Mouse (Mus musculus) MN1 (cell line): ENCODE results near the gene Fkbp7.
A peak's percentile ranks its signal among the peaks of the same experiment; 100 is the strongest.
"Not testable (repeated sequence)": the region's sequence is repeated elsewhere in the genome, so short reads cannot be mapped to it uniquely, and the experiment has no call there.

Experiments
- DNase-seq: peaks from one replicate; pipeline ENCODE4 v3.0.0-alpha.2; 2016; ENCODE audit warnings: low spot score

The Fkbp7 gene

GRCm38 (mm10) chr2:76667200-76667599 lies 5.7 kb downstream of the Fkbp7 start:
- no peak for DNase-seq

DNA sequence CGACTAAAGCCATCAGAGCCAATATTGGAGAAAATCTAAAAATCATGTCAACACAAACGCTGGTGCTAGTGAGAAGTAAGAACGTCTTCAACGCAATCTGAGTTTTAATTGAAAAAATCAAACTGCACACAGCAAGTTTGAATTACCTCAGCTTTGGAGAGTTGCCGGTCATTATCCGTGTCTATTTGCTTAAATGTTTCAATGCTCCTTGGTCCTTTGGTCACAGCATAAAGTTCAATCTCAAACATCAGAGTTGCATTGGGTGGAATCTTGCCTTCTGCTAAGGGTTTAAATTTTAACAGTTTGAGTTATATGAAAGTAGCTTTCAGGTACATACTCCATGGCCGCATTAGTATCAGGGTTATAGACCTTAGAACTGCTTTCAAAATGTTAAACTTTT lies 7.4 kb downstream of the Fkbp7 start:
- no peak for DNase-seq

DNA sequence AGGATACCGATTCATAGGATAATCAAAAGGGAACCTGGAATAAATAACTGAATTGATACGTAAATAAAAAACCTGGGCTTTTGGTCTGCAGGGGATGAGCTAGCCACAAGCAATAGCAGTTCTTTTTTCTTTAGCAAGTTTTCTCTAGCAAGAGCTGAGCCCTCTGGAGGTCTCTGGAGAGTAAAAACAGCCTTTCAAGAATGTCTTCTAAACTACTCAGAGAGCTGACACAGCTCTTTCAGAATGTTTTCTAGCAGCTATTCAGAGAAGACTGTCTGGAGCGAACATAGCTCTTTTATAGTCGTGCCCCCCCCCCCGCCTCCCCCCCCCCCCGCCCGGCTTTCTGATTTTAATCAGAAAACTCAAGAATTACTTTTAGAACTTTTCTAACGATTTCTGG lies 13.5 kb downstream of the Fkbp7 start:
- DNase-seq: no peak

DNA sequence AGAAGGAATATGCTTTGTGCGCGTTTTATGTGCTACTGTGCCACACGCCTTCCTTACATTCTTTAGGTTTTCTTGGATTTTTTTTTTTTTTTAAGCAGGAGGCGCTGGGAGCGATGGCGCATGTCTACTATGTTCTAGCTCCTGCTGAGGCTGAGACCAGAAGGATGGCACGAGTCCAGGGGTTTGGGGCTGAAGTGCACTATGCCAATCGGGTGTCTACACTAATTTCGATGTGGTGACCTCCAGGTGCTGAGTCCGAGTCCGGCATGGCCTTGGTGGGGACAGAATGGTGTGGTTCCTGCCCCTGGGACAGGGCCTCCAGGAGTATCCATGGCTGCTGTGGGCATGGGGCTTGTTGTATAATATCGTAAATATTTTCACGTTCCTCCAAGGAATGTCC lies 14.4 kb downstream of the Fkbp7 start:
- no peak for DNase-seq

DNA sequence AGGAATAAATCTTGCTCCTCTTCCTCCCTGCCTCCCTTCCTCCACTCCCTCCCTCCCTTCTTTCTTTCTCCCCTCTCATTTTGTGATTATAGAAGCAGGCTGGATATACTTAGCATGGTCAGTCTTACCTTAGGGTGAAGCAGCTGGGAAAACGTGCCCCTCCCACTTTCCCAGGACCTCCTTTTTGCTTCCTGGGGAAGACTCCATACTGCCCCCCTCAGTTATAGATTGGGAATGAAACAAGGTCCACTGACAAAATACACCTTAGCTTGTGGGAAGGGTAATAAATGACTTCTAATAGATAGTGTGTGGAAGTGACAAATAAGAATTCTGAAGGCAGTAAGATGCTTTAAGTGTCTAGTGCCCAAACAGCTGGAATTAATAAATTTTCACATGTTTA lies 16.9 kb downstream of the Fkbp7 start:
- peak; percentile 25 for DNase-seq

DNA sequence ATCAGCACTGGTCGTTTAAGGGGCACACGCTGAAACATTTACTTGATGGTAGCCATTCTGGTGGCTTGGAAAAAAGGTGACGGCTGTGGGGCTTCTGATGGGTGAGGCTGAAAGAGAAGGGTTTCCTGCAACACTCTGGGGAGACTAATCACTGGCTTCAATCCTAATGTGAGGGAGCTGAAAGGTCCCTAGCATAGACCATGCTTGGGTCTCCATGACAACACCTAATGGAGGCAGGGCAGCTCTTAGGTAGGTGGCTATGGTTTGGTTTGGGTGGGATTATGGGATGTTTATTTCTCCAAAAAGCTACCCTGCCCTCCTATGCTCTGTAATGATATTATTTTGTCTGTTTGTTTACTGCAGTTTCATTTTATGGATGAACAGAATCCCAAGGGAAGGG lies 17.5 kb downstream of the Fkbp7 start:
- DNase-seq: no peak

DNA sequence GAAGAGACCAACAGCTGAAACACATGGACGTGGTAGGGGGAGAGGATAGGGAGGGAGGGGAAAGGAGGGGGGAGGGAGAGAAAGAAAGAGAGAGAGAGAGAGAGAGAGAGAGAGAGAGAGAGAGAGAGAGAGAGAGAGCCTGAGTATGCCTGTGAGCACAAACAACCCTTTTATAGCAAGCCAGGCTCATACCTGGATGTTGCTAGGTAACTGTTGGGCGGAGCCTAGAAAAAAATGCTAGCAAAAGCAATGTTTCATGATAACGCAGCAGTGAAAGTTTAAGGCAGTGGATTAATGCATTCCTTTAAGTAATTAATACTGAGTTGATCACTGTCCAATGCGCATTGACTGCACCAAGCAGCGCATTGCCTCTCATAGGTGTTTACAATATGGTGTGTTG lies 18.3 kb downstream of the Fkbp7 start:
- DNase-seq: no peak

DNA sequence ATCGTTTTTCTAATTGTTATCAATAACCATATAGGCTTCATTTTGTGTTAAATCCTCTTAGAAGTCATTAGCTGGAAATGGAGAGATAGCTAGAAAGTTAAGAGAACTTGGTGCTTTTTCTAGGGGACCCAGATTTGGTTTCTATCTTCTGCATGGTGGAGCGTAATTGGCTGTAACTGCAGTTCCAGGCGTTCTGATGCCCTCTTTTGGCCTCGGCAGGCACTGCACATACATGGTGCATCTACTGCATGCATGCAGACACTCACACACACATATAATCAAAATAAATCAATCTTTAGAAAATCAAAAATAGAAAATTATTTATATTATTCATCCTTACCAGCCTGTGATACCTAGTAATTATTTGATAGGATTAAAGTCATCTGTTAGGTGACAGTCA lies 19.8 kb downstream of the Fkbp7 start:
- no peak for DNase-seq

DNA sequence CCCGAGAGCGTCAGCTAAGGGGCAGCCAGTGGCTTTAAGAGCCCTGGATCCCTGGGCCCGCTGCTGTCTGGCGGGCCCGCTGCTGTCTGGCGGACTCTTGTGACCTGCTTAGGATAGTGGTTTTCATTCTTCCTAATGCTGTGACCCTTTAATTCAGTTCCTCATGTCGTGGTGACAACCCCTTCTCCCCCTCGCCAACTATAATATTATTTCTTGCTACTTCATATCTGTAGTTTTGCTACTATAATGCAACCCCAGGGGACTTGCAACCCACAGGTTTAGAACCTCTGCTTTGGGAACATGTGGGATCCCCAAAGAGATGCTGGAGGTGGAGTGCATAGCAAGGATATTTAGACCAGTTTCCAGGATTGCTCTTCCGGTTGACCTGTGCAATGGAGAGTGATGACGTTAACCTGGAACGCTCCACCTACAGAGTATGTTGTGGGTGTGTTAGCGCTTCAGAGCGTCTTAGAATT lies 24.2 kb downstream of the Fkbp7 start:
- peak; percentile 58 for DNase-seq

- DNase-seq: peak; percentile 97
Measured at GRCm38 (mm10) chr2:76647883-76648570, 24.9 kb downstream of the Fkbp7 start, which contains the start of the genes Prkra and Pjvk. Prkra (minus strand) TSS chr2:76648015. Pjvk (plus strand) TSS chr2:76648476.

- no peak for DNase-seq
Measured at GRCm38 (mm10) chr2:76647441-76647869, 25.5 kb downstream of the Fkbp7 start.

GRCm38 (mm10) chr2:76643801-76644200 lies 29.1 kb downstream of the Fkbp7 start:
- DNase-seq: no peak

- no peak for DNase-seq
Measured at GRCm38 (mm10) chr2:76639637-76640036, 33.3 kb downstream of the Fkbp7 start.

DNA sequence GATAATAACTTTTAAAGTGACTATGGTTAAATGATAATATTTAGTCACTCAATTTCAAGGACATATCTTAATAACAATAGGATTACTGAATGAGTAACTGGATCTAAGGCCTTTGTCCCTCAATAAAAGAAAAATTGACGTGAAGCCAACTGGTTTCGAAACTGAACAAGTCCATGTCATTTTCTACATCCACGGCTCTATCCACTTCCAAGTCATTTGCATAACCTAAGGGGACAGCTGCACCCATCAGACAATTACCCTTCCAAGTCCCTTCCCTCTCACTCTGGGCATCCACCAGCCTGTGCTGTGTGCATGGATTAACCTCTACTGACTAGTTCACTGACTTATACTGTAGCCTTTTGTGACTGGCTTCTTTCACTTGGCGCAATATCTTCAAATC lies 41.3 kb downstream of the Fkbp7 start:
- DNase-seq: no peak

- DNase-seq: no peak
Measured at GRCm38 (mm10) chr2:76630293-76630692, 42.6 kb downstream of the Fkbp7 start.

GRCm38 (mm10) chr2:76622316-76622715 lies 50.6 kb downstream of the Fkbp7 start:
- DNase-seq: not testable (repeated sequence)

DNA sequence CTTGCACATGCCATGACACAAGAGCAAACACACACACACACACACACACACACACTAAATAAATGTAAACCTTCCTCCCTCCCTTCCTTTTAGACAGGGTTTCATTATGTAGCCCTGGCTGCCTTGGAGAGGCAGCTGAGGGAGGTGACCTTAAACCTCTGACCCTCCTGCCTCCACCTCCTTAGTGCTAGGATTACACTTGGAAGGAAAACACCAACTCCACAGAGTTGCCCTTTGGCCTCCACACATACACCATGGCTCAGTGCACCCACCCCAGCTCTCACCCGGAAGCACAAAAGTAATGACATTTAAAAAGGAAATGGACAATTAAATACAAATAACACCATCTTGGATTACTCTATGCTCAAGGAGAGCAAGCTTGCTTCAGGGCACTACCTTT lies 51.2 kb downstream of the Fkbp7 start:
- no peak for DNase-seq

DNA sequence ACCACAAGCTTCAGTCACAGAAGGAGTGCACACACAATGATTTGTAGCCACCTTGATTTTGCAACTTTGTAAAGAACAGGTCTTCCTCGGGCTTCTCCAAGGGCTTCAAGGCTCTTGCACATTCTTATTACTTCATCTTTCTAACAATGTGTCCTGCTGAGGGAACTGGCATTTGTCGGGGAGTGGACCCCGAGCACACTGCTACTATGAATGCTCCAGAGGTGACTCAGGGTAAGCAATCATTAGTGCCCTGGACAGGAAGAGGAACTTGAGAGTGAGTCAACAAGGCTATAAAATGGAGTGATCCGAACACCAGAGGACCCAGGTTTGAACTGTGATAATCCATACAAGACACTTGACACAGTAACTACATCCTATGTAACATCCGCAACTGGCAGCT lies 52.7 kb downstream of the Fkbp7 start:
- no peak for DNase-seq

DNA sequence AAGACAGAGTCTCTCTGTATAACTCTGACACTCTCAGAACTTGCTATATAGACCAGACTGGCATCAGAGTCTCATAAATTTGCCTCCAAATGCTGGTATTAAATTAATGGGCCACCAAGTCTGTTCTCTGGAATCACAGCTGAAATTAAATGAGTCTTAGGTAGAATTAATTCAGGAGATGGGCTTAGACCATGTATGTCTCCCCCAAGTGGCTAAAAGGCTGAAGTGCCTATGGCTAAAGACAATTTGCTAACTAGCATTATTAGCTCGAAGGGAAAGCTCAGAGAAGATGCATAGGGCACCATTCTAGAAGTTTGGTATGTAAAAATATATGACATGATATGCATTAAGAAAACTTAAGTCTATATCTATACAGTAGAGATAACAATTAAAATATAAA lies 54.8 kb downstream of the Fkbp7 start:
- DNase-seq: peak; percentile 59
